ENCODE assay signal across 24 mouse cellular contexts in genomic region chr17:69112232-69112631, GRCm38 (mm10). TPM values are rescaled to one million over a fixed set of nuclear protein-coding genes. Genes with fewer than 3 reads are reported as not detected.
DNase-seq lines count a peak whose midpoint lies in the region; ATAC-seq lines count a peak whose summit lies in the region.
"Had no signal": no experiment of that assay in that cellular context is flagged by ENCODE, and none has a peak within 500 bp of the region (broad histone marks: within the 10 kb centered on the region; RNA-seq: fewer than 3 reads in every experiment).

No protein-coding gene starts in this region.

- H3K4me1 ChIP-seq in forebrain, embryonic 12.5 days: no peaks in the 10 kb centered on the region
- no peaks in the 10 kb centered on the region for H3K4me1 ChIP-seq in forebrain, embryonic 11.5 days (replicated peaks; ENCODE audit: control insufficient read depth, insufficient read depth, low read length)
- H3K4me1 ChIP-seq: embryonic facial prominence, embryonic 12.5 days; embryonic facial prominence, embryonic 15.5 days; hindbrain, embryonic 10.5 days; hindbrain, embryonic 13.5 days; intestine, embryonic 15.5 days had no signal

- no peaks in the 10 kb centered on the region for H3K9me3 ChIP-seq in forebrain, embryonic 12.5 days
- H3K9me3 ChIP-seq in forebrain, embryonic 11.5 days (ENCODE audit: control insufficient read depth, low read length): no peaks in the 10 kb centered on the region
- H3K9me3 ChIP-seq: embryonic facial prominence, embryonic 12.5 days; embryonic facial prominence, embryonic 15.5 days; hindbrain, embryonic 10.5 days; hindbrain, embryonic 13.5 days; intestine, embryonic 15.5 days had no signal

- H3K36me3 ChIP-seq in forebrain, embryonic 12.5 days (replicated peaks): no peaks in the 10 kb centered on the region
- no peaks in the 10 kb centered on the region for H3K36me3 ChIP-seq in forebrain, embryonic 11.5 days (ENCODE audit: control insufficient read depth, insufficient read depth, low read length)
- H3K36me3 ChIP-seq: embryonic facial prominence, embryonic 12.5 days; embryonic facial prominence, embryonic 15.5 days; hindbrain, embryonic 10.5 days; hindbrain, embryonic 13.5 days; intestine, embryonic 15.5 days had no signal

- 57% methylated on average over 2 of the region's 2 CpGs for WGBS in forebrain, embryonic 12.5 days
- WGBS in forebrain, embryonic 11.5 days: 71% methylated on average over 2 of the region's 2 CpGs

- H3K27ac ChIP-seq in forebrain, embryonic 12.5 days: no peak overlapping the region
- no peak overlapping the region for H3K27ac ChIP-seq in forebrain, embryonic 11.5 days (ENCODE audit: low read depth, low read length)
- H3K27ac ChIP-seq: embryonic facial prominence, embryonic 12.5 days; embryonic facial prominence, embryonic 15.5 days; hindbrain, embryonic 10.5 days; hindbrain, embryonic 13.5 days; intestine, embryonic 15.5 days had no signal

- no peak overlapping the region for H3K4me3 ChIP-seq in forebrain, embryonic 12.5 days (replicated peaks)
- no peak overlapping the region for H3K4me3 ChIP-seq in forebrain, embryonic 11.5 days (ENCODE audit: low read depth, low read length)
- H3K4me3 ChIP-seq: embryonic facial prominence, embryonic 12.5 days; embryonic facial prominence, embryonic 15.5 days; hindbrain, embryonic 10.5 days; hindbrain, embryonic 13.5 days; intestine, embryonic 15.5 days had no signal

- intact Hi-C loops in heart, postnatal 10 days (cut with DNase I): no loop called here
- intact Hi-C loops in left cerebral cortex, postnatal 25 days (cut with DNase I): no loop called here

- ATAC-seq in forebrain, embryonic 12.5 days (ENCODE audit: low FRiP score): peak; percentile 36; the same call in 1 of the 2 replicates
- no peak for ATAC-seq in forebrain, embryonic 11.5 days (replicated peaks; ENCODE audit: low FRiP score)
- ATAC-seq: activated CD4-positive, CD25-positive, alpha-beta regulatory T cell, adult 4 months; hindbrain, embryonic 16.5 days; intestine, embryonic 15.5 days had no signal

- no peaks in the 10 kb centered on the region for H3K27me3 ChIP-seq in forebrain, embryonic 12.5 days
- no peaks in the 10 kb centered on the region for H3K27me3 ChIP-seq in forebrain, embryonic 11.5 days (ENCODE audit: control insufficient read depth, insufficient read depth, low read length)
- H3K27me3 ChIP-seq: embryonic facial prominence, embryonic 12.5 days; embryonic facial prominence, embryonic 15.5 days; hindbrain, embryonic 13.5 days; intestine, embryonic 15.5 days had no signal

- H3K9ac ChIP-seq in forebrain, embryonic 12.5 days: no peak overlapping the region
- no peak overlapping the region for H3K9ac ChIP-seq in forebrain, embryonic 11.5 days (ENCODE audit: low read length)
- H3K9ac ChIP-seq: embryonic facial prominence, embryonic 12.5 days; embryonic facial prominence, embryonic 15.5 days; hindbrain, embryonic 13.5 days; intestine, embryonic 15.5 days had no signal

- no peak for DNase-seq in forebrain, embryonic 11.5 days (ENCODE audit: low spot score)
- peak; percentile 64 for DNase-seq in heart, adult 11 months
- DNase-seq in heart, postnatal 10 days: no peak
- peak; percentile 30 for DNase-seq in retina, postnatal 1 day
- DNase-seq in retina, embryonic 14.5 days (ENCODE audit: low spot score): no peak
- DNase-seq in left cerebral cortex, postnatal 25 days (ENCODE audit: low spot score in 2 of 2): no peak
- DNase-seq: adrenal gland, adult 8-10 months; adrenal gland, postnatal 25 days; cerebellum, adult 18-20 months; cerebellum, adult 9-10 months; cerebellum, postnatal 14 days; gastrocnemius, postnatal 10 days; gastrocnemius, postnatal 36 days; heart, postnatal 36 days had no signal

- H3K4me2 ChIP-seq in forebrain, embryonic 12.5 days: no peak overlapping the region
- no peak overlapping the region for H3K4me2 ChIP-seq in forebrain, embryonic 11.5 days (ENCODE audit: low read depth, low read length, severe bottlenecking)
- H3K4me2 ChIP-seq: embryonic facial prominence, embryonic 12.5 days; embryonic facial prominence, embryonic 15.5 days; heart, embryonic 11.5 days; hindbrain, embryonic 13.5 days; intestine, embryonic 15.5 days had no signal

RNA-seq across cellular contexts. Expression of gene Epb41l3, which starts 36.7 kb away (rescaled TPM):
- 74.3 and 74.7 TPM in 2 replicates for polyA plus RNA-seq in forebrain, embryonic 12.5 days (2016; fragmentation: Nextera tagmentation; extraction: Ambion mirVana)
- 73.9 and 78.4 TPM in 2 replicates for polyA plus RNA-seq in forebrain, embryonic 11.5 days (2014; fragmentation: Nextera tagmentation; extraction: Ambion mirVana)
- total RNA-seq in heart, postnatal 10 days (2021): 10 to 100 TPM; 28.7 to 29.0 TPM
- 100 to 1,000 TPM; 201 to 208 TPM for total RNA-seq in left cerebral cortex, postnatal 25 days (2021)
- total RNA-seq: granulocyte monocyte progenitor cell, adult 5-6 weeks had no signal

Comparison
In these comparisons a context has a peak if more than half of its experiments do, and no peak if none do; other contexts are left out.
1. DNase-seq: peak in heart, adult 11 months (single experiment) and retina, postnatal 1 day (single experiment); none in forebrain, embryonic 11.5 days (single experiment), heart, postnatal 10 days (0 of 2), retina, embryonic 14.5 days (single experiment) and left cerebral cortex, postnatal 25 days (0 of 2).
2. RNA of gene Epb41l3, which starts 36.7 kb away (total RNA-seq): 201 to 208 TPM in left cerebral cortex, postnatal 25 days; 28.7 to 29.0 TPM in heart, postnatal 10 days; every median in the first group is over 4 times any median in the second.